Mouse (Mus musculus): ENCODE data around the gene Myh13.

The Myh13 gene

GRCm38 (mm10) chr11:67321358-67321757 is at the start of gene Myh13:
TSS of gene Myh13 (plus strand) at chr11:67321658.
- no peak for DNase-seq (ENCODE audit: low spot score in 2 of 2)

GRCm38 (mm10) chr11:67276601-67277174 is 44.8 kb upstream of the Myh13 start, which contains the start of gene Myh8:
TSS of gene Myh8 (plus strand) at chr11:67277124.
- peak in 1 of 2 experiments; percentile 14 for DNase-seq (ENCODE audit: low spot score in 2 of 2)

GRCm38 (mm10) chr11:67293440-67293839 is 28.0 kb upstream of the Myh13 start:
- no peak for DNase-seq (ENCODE audit: low spot score in 2 of 2)

- DNase-seq (ENCODE audit: low spot score in 2 of 2) = no peak
These were observed 7.6 kb upstream of the Myh13 start for GRCm38 (mm10) chr11:67313733-67314452.

GRCm38 (mm10) chr11:67326536-67326935 is 5.1 kb downstream of the Myh13 start:
- DNase-seq (ENCODE audit: low spot score in 2 of 2) = no peak

- no peak for DNase-seq (ENCODE audit: low spot score in 2 of 2)
These were observed 23.1 kb downstream of the Myh13 start for GRCm38 (mm10) chr11:67344556-67344955.

GRCm38 (mm10) chr11:67345186-67345855 is 23.9 kb downstream of the Myh13 start:
- no peak for DNase-seq (ENCODE audit: low spot score in 2 of 2)

- DNase-seq (ENCODE audit: low spot score in 2 of 2) = no peak
These were observed 24.4 kb downstream of the Myh13 start for GRCm38 (mm10) chr11:67345856-67346236.

- peak; percentile 25 to 69 for DNase-seq (ENCODE audit: low spot score in 2 of 2)
These were observed 28.8 kb downstream of the Myh13 start for GRCm38 (mm10) chr11:67350153-67350768.

- DNase-seq (ENCODE audit: low spot score in 2 of 2) = no peak
These were observed 31.6 kb downstream of the Myh13 start for GRCm38 (mm10) chr11:67353011-67353410.

GRCm38 (mm10) chr11:67358031-67358430 is 36.6 kb downstream of the Myh13 start:
- no peak for DNase-seq (ENCODE audit: low spot score in 2 of 2)

GRCm38 (mm10) chr11:67362236-67362635 is 40.8 kb downstream of the Myh13 start:
- DNase-seq (ENCODE audit: low spot score in 2 of 2) = no peak

- no peak for DNase-seq (ENCODE audit: low spot score in 2 of 2)
These were observed 43.1 kb downstream of the Myh13 start for GRCm38 (mm10) chr11:67364551-67364950.

- no peak for DNase-seq (ENCODE audit: low spot score in 2 of 2)
These were observed 43.7 kb downstream of the Myh13 start for GRCm38 (mm10) chr11:67364986-67365721.

GRCm38 (mm10) chr11:67366936-67367335 is 45.5 kb downstream of the Myh13 start:
- DNase-seq (ENCODE audit: low spot score in 2 of 2) = no peak

GRCm38 (mm10) chr11:67373333-67373732 is 51.9 kb downstream of the Myh13 start:
- no peak for DNase-seq (ENCODE audit: low spot score in 2 of 2)

GRCm38 (mm10) chr11:67376308-67376707 is 54.9 kb downstream of the Myh13 start:
- no peak for DNase-seq (ENCODE audit: low spot score in 2 of 2)

- no peak for DNase-seq (ENCODE audit: low spot score in 2 of 2)
These were observed 58.4 kb downstream of the Myh13 start for GRCm38 (mm10) chr11:67379703-67380510.

- no peak for DNase-seq (ENCODE audit: low spot score in 2 of 2)
These were observed 60.4 kb downstream of the Myh13 start for GRCm38 (mm10) chr11:67381833-67382232.

- DNase-seq (ENCODE audit: low spot score in 2 of 2) = no peak
These were observed 63.2 kb downstream of the Myh13 start for GRCm38 (mm10) chr11:67384653-67385052.

Data from frontal cortex, postnatal 10 days (tissue).